Mouse (Mus musculus): ENCODE results near the gene Hdac10. TPM values are rescaled to one million over a fixed set of nuclear protein-coding genes. Genes with fewer than 3 reads are reported as not detected.

The Hdac10 gene
- 38.1 and 49.4 TPM in 2 replicates for polyA plus RNA-seq (2012; rRNA removed)
- 18.7 and 21.8 TPM in 2 replicates for polyA plus RNA-seq (2014; fragmentation: Nextera tagmentation; extraction: Ambion mirVana)

- H3K9ac ChIP-seq (ENCODE audit: low read depth, low read length, severe bottlenecking) = peak within 1 kb of the TSS; percentile 65
- 3% methylated on average over 36 of the region's 36 CpGs for WGBS
- peaks cover 14% of the 10 kb centered on the region for H3K4me1 ChIP-seq (ENCODE audit: control insufficient read depth, insufficient read depth, low read length)
- H3K27ac ChIP-seq (replicated peaks; ENCODE audit: low read depth, low read length) = peak within 1 kb of the TSS; percentile 53; the same call in 1 of the 2 replicates
- DNase-seq (ENCODE audit: low spot score) (peak; percentile 82), ATAC-seq (ENCODE audit: low FRiP score, low read depth) (peak; percentile 88)
- peak within 1 kb of the TSS; percentile 57 for H3K4me3 ChIP-seq (replicated peaks; ENCODE audit: low read length)
- H3K36me3 ChIP-seq (ENCODE audit: control insufficient read depth, insufficient read depth, low read length) = no peaks in the 10 kb centered on the region; the same call in 1 of the 2 replicates
- H3K9me3 ChIP-seq (ENCODE audit: control insufficient read depth, low read length) = no peaks in the 10 kb centered on the region
- peak; percentile 70; the same call in 1 of the 2 replicates for TF ChIP-seq POLR2A (IDR thresholded peaks at IDR 0.05; ENCODE audit: borderline replicate concordance, extremely low read depth, insufficient read depth, insufficient read length)
- H3K27me3 ChIP-seq (ENCODE audit: control insufficient read depth, insufficient read depth, low read length) = no peaks in the 10 kb centered on the region
- peak within 1 kb of the TSS; percentile 91 for H3K4me2 ChIP-seq (replicated peaks; ENCODE audit: low read depth, low read length, severe bottlenecking)
Measured at GRCm38 (mm10) chr15:89128382-89129350, at the start of gene Hdac10. Gene Hdac10, minus strand, starts transcription at chr15:89128700.

- no peak overlapping the region for H3K9ac ChIP-seq (ENCODE audit: low read depth, low read length, severe bottlenecking)
- ATAC-seq (ENCODE audit: low FRiP score, low read depth) (no peak), DNase-seq (ENCODE audit: low spot score) (no peak)
- H3K4me2 ChIP-seq (replicated peaks; ENCODE audit: low read depth, low read length, severe bottlenecking) = peak overlapping the region; percentile 75
- TF ChIP-seq POLR2A (IDR thresholded peaks at IDR 0.05; ENCODE audit: borderline replicate concordance, extremely low read depth, insufficient read depth, insufficient read length) = no peak
- H3K27ac ChIP-seq (replicated peaks; ENCODE audit: low read depth, low read length) = no peak overlapping the region
- no peaks in the 10 kb centered on the region for H3K36me3 ChIP-seq (ENCODE audit: control insufficient read depth, insufficient read depth, low read length)
- H3K9me3 ChIP-seq (ENCODE audit: control insufficient read depth, low read length) = no peaks in the 10 kb centered on the region
- H3K27me3 ChIP-seq (ENCODE audit: control insufficient read depth, insufficient read depth, low read length) = no peaks in the 10 kb centered on the region
- H3K4me3 ChIP-seq (replicated peaks; ENCODE audit: low read length) = no peak overlapping the region; the same call in 1 of the 2 replicates
- H3K4me1 ChIP-seq (ENCODE audit: control insufficient read depth, insufficient read depth, low read length) = peaks cover 70% of the 10 kb centered on the region
- WGBS = 81% methylated on average over 4 of the region's 4 CpGs
Measured at GRCm38 (mm10) chr15:89177576-89178259, 49.2 kb upstream of the Hdac10 start.

- Histone ChIP-seq H3K9ac (ENCODE audit: low read depth, low read length, severe bottlenecking) (no peak overlapping the region), H3K4me1 (ENCODE audit: control insufficient read depth, insufficient read depth, low read length) (peaks cover 76% of the 10 kb centered on the region), H3K9me3 (ENCODE audit: control insufficient read depth, low read length) (no peaks in the 10 kb centered on the region), H3K27ac (replicated peaks; ENCODE audit: low read depth, low read length) (no peak overlapping the region), H3K4me3 (replicated peaks; ENCODE audit: low read length) (no peak overlapping the region), H3K4me2 (replicated peaks; ENCODE audit: low read depth, low read length, severe bottlenecking) (peak overlapping the region; percentile 1; the same call in 1 of the 2 replicates), H3K27me3 (ENCODE audit: control insufficient read depth, insufficient read depth, low read length) (no peaks in the 10 kb centered on the region), H3K36me3 (ENCODE audit: control insufficient read depth, insufficient read depth, low read length) (no peaks in the 10 kb centered on the region)
- WGBS = 18% methylated on average over 5 of the region's 5 CpGs
- ATAC-seq (ENCODE audit: low FRiP score, low read depth) (no peak), DNase-seq (ENCODE audit: low spot score) (no peak)
- TF ChIP-seq POLR2A (IDR thresholded peaks at IDR 0.05; ENCODE audit: borderline replicate concordance, extremely low read depth, insufficient read depth, insufficient read length) = no peak
Measured at GRCm38 (mm10) chr15:89177121-89177520, 48.6 kb upstream of the Hdac10 start.

- H3K9ac ChIP-seq (ENCODE audit: low read depth, low read length, severe bottlenecking) = no peak overlapping the region
- peaks cover 77% of the 10 kb centered on the region for H3K4me1 ChIP-seq (ENCODE audit: control insufficient read depth, insufficient read depth, low read length)
- H3K9me3 ChIP-seq (ENCODE audit: control insufficient read depth, low read length) = no peaks in the 10 kb centered on the region
- DNase-seq (ENCODE audit: low spot score) = no peak
- no peak overlapping the region for H3K27ac ChIP-seq (replicated peaks; ENCODE audit: low read depth, low read length)
- no peaks in the 10 kb centered on the region for H3K27me3 ChIP-seq (ENCODE audit: control insufficient read depth, insufficient read depth, low read length)
- 60% methylated on average over 13 of the region's 13 CpGs for WGBS
- no peak overlapping the region for H3K4me3 ChIP-seq (replicated peaks; ENCODE audit: low read length)
- H3K36me3 ChIP-seq (ENCODE audit: control insufficient read depth, insufficient read depth, low read length) = no peaks in the 10 kb centered on the region
- no peak for TF ChIP-seq POLR2A (IDR thresholded peaks at IDR 0.05; ENCODE audit: borderline replicate concordance, extremely low read depth, insufficient read depth, insufficient read length)
- ATAC-seq (ENCODE audit: low FRiP score, low read depth) = no peak
- no peak overlapping the region; the same call in 1 of the 2 replicates for H3K4me2 ChIP-seq (replicated peaks; ENCODE audit: low read depth, low read length, severe bottlenecking)
Measured at GRCm38 (mm10) chr15:89175411-89176155, 47.1 kb upstream of the Hdac10 start.
